Mouse (Mus musculus) 416B (cell line): ENCODE data around the gene Fam133b.

Experiments
- DNase-seq: peaks from one replicate; pipeline ENCODE4 v3.0.0; 2011; ENCODE audit warnings: low read depth

Gene Fam133b

GRCm38 (mm10) chr5:3543629-3544479 is at the start of gene Fam133b:
Gene Fam133b (plus strand): TSS chr5:3543833.
- peak; percentile 92 for DNase-seq

GRCm38 (mm10) chr5:3493968-3494367 is 49.7 kb upstream of the Fam133b start:
- DNase-seq, result no peak

DNA sequence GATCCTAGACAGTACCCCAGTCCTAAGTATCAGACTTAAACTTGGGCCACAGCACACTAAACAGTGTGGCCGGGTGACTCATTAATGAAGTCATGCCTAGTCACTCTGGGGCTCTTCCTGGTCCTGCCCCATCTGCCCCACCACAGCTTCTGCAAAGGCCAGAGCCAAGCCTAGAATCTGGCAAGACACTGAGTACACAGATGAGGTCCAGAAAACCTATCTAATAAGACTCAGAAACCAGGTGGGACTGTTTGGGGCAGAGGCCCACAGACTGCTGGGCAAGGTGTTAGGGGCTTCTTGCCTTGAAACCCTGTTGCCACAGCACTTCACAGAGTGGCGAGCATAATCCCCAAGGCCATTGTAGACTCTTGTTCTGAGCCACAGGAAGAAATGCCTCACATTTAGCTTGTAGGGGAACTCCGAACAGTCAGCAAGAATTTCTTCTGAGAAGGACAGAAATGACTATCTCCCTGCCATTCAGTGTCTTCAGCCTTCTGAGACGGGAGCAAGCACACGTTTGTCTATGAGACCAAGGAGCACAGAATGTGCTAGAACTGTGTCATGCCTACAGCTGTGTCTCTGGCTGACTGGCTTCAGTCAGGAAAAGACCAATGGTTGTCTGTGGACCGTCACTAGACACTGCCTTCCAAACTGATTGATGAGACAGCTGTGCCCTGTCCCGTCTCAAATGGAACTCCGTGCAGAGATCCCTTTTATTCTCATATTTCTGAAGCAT is 49.0 kb upstream of the Fam133b start:
- DNase-seq, result peak; percentile 96

- peak; percentile 98 for DNase-seq
These were observed 46.1 kb upstream of the Fam133b start for GRCm38 (mm10) chr5:3497505-3497925.

- DNase-seq, result no peak
These were observed 43.3 kb upstream of the Fam133b start for GRCm38 (mm10) chr5:3500298-3500697.

DNA sequence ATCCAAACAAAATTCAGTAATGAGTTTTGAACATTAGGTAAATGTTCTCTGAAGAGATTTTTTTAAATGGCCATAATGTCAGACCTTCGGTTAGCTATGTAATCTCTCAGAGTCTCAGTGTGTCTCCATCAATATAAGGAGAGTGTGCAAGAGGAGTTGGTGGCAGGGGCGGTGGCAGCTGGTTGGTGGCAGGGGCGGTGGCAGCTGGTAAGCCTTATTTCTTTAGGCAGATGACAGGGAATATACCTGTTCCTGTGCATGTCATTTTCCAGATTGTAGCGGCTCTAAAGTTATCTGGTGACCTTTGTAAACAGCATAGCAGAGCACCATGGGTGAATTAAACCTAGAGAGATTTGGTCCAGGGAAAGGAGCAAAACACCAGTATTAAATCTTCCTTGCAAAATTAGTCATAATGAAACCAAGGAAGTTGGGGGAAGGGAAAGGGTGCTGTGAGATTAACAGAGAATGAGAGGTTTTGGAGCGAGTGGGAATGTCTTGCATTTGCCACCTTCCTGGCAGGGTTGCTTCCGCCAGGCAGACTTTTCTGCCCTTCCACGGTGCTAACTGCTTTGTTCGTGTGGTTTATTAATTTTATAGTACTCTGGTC is 42.6 kb upstream of the Fam133b start:
- DNase-seq, result no peak

- peak; percentile 92 for DNase-seq
These were observed 42.0 kb upstream of the Fam133b start for GRCm38 (mm10) chr5:3501564-3502001.

DNA sequence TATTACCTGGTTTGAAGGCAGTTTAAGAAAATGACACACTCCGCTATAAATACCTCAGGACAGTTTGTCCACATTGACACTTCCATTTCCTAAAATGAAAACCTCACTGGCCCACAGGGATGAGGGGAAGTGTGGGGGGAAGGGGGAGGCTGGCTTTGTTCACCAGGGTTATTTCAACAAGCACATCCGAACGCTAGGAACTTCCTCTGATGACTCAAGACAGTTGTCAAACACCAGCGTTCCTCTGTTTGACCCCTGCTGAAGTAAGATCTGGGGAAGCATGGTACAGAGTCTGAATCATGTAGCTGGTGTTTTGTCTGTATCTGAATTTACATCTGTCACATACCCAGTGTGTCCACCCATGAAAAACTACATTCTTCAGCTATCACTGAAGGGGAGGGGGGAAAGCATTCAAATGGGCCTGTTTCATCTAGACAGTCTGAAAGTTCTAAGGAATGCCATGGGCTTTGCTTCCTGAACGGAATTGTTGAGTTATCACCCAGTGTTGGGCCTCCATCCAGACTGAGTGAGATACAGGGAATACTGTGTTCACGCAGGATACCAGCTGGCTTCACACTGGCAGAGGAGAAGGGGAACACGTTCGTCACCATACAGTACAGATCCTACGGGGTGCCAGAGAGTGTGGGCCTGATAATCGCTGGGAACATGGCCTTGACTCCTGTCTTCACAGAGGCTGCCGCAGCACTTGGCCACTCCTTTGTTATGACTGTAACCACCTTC is 40.9 kb upstream of the Fam133b start:
- peak; percentile 98 for DNase-seq

DNA sequence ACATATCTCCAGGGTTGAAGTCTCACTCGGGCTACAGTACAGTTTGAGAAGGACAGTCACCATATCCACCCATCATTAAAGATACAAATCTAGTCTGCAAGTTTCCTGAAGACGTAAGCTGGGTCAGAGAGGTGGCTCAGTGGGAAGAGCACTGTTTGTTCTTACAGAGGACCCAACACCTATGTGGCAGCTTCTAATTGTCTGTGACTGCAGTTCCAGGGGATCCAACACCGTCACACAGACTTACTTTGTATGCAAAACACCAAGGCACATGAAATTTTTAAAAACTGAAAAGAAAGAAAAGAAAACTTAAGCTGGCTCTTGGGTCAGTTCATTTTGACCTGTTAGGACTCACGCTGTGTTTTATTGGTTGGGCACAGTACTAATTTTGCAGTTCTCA is 40.3 kb upstream of the Fam133b start:
- no peak for DNase-seq

DNA sequence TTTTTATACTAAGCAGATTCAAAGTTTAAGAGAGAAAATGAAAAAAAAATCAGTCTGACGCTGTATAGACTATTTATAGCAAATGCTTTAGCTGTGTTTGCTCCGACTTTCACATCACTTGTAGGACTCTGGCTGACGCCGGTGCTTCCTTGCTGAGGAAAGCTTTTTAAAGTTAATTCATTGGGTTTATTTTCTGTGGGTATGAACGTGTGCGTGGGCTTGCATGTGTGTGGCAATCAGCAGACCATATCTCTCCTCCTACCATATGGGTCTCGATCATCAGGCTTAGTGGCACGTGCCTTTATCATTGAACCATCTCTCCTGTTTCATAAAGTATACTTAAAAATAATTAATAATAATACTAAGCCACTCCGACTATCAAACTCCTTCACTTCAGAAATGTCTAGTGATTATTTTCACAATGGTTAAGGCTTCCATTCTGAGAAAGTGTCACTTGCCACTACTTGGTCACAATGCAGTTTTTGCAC is 39.8 kb upstream of the Fam133b start:
- DNase-seq, result no peak

DNA sequence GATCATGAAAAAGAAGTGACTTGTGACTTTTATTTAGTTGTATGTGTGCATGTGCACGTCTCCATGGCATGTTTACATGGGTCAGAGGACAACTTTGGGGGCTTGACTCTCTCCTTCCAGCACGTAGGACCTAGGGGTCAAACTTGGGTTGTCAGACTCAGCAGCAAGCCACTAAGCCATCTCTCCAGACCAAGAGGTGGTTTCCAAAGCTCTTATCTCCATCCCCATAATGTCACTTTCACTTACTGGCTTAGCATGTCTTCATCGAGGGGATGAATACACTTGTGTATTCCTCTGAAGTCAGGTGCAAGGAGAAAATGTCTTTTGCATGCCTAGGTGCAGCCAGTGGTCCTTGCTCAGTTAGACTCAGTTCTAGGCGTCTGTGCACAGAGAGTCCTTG is 39.2 kb upstream of the Fam133b start:
- DNase-seq, result no peak

- no peak for DNase-seq
These were observed 38.1 kb upstream of the Fam133b start for GRCm38 (mm10) chr5:3505553-3505952.

DNA sequence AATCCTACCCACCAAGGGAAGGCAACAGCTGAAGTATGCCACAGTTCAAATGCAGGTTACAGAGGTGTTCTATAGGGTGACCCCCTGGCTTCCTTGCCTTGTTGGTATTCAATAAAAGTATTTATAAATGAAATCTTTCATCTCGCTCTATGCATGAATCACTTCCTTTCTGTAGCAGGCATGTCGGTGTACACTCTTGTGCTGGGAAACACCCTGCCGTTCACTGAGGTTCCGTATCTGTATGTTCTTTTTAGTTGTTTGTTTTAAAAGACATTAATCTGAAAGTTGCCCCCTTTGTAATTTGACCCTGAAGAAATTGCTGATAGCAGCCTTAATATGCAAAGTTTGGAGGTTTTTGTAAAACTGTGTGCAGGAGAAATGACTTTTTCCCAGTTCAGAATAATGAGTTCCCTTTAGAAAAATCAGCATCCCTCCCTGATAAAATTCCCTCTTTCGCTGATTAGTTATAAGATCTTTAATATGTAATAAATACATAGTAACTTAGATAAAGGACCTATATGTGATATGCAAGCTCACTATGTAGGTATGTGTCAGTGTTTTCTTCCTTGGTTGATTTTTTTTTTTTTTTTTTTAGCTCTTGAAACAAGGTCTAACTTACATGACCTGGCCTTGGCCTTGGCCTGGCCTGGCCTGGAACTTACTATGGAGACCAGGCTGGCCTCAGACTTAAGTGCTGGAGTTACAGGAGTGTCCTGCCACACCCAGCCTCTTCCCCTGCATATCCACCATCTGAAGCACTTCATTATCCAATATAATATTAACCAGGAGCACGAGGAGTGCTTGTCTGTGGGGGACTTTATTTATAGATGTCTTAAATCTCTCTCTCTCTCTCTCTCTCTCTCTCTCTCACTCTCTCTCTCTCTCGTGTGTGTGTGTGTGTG is 34.9 kb upstream of the Fam133b start:
- peak; percentile 74 for DNase-seq

DNA sequence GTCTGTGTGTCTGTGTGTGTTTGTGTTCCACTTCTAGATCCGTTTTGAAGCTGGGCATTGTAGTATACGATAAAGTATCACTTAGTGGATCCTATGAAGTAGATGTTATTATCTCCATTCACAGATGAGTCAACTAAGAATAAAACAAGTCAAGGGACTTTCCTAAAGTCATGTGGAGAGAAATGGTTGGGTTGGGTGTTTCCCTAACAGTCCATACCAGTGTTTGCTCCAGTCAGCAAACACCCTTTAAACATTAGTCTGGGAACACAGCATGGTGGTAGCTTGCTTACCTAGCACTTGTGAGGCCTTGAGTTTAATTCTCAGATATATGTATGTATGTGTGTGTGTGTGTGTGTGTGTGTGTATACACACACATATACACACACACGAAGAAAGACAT is 34.1 kb upstream of the Fam133b start:
- DNase-seq, result no peak

DNA sequence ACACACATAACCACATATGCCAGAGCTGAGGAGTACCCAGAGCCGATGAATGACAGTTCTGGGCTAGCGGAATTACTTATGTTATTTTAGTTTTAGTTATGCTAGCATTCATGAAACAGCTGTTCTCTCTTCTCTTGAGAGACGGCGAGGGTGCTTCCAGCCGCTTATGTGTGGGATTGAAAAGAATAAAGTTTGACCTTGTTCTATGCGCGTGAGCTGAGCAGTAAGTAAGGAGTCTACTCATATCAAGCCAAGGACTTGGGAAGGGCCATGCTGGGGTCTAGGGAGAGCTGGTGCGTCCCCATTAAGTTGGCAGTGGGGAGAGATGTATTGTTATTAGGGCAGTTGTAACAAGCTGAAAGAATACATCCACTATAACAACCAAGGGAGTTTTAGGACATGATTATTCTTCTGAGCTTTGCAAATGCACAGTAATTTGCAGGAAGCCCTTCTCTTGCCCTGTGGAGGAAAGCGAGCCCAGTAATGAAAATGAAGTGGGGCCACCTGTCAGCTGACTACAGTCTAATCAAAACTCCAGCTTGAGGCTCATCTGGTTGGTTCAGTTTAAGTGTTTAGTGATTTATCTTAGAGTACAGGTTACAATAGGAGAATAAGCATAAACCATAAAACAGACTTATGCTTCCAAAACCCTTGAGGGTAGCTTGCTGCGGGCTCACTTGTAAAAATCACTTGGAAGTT is 32.4 kb upstream of the Fam133b start:
- DNase-seq, result no peak

- peak; percentile 83 for DNase-seq
These were observed 31.0 kb upstream of the Fam133b start for GRCm38 (mm10) chr5:3512584-3512983.

DNA sequence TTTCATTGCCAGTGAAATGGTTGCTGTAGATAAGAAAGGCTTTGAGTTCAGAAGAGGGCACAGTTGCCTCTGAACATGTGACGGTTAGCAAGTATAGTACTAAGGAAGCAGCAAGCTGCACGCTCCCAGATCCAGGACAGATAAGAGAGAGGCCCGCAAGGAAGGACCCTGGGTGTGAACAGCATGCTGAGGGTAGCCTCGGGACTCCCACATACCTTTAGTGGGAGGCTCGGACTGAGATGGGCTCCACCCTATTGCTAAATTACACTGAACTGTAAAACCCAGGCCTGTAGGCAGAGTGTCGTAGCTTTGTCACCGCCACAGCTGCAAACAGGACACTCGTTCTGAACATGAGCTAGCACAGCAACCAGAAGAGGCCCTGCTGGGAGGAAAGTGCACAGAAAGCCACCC is 28.7 kb upstream of the Fam133b start:
- DNase-seq, result no peak

DNA sequence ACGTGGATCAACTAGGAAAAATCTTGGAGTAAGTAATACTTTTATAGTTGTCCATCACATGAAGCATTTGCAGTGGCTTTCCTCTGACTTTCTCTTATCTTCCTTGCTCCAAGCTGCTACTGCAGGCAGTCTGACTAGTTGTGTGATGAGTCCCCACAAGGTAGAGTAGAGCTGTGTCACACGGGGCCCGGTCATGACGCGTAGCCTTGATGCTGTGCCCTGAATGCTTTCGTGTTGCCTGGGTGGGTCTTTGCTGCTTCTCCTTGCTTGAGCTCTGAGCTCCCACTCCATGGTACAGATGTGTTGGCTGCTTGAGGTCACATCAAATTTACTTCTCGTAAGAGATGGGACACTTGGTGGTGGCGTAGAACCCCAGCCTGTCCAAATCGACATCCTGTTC is 28.2 kb upstream of the Fam133b start:
- DNase-seq, result no peak

GRCm38 (mm10) chr5:3516481-3517075 is 27.1 kb upstream of the Fam133b start:
- DNase-seq, result peak; percentile 64
